Mouse (Mus musculus): ENCODE data around the gene Orc4. TPM values are rescaled to one million over a fixed set of nuclear protein-coding genes. Genes with fewer than 3 reads are reported as not detected.
A peak's percentile ranks its signal among the peaks of the same experiment; 100 is the strongest.

Gene Orc4
- polyA plus RNA-seq (2016; fragmentation: Nextera tagmentation; extraction: Ambion mirVana) = 131 and 132 TPM in 2 replicates

GRCm38 (mm10) chr2:48950252-48950315, at the start of gene Orc4:
Orc4 (minus strand) TSS chr2:48950277.
- Histone ChIP-seq H3K4me3 (replicated peaks) (peak within 1 kb of the TSS; percentile 83), H3K36me3 (replicated peaks) (no peaks in the 10 kb centered on the region), H3K27ac (peak within 1 kb of the TSS; percentile 95), H3K9me3 (no peaks in the 10 kb centered on the region), H3K9ac (peak within 1 kb of the TSS; percentile 91), H3K4me1 (peaks cover 7% of the 10 kb centered on the region), H3K27me3 (no peaks in the 10 kb centered on the region), H3K4me2 (peak within 1 kb of the TSS; percentile 66)
- no peak; the same call in 1 of the 2 replicates for ATAC-seq (ENCODE audit: low FRiP score)
- WGBS = 0% methylated on average over 2 of the region's 2 CpGs

DNA sequence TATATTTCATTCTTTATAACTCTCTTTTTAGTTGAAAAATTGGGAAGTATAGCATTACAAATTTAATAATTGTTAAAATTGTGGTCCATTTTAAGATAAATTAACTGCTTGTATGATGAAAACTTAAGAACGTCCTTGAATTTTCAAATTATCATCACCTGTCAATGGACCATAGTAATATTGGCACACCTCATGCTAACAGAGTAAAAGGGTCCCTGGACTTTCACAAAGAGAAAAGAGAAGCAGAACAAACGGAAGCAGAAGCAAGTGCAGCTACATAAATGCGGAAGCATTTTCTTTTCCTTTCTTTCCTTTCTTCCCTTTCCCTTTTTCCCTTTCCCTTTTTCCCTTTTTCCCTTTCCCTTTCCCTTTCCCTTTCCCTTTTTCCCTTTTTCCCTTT, 40.2 kb upstream of the Orc4 start:
- H3K9ac ChIP-seq = no peak overlapping the region
- no peaks in the 10 kb centered on the region for H3K9me3 ChIP-seq
- WGBS = 92% methylated on average over 3 of the region's 3 CpGs
- ATAC-seq (ENCODE audit: low FRiP score) = no peak
- no peaks in the 10 kb centered on the region for H3K27me3 ChIP-seq
- no peaks in the 10 kb centered on the region for H3K4me1 ChIP-seq
- no peak overlapping the region for H3K27ac ChIP-seq
- H3K36me3 ChIP-seq (replicated peaks) = no peaks in the 10 kb centered on the region
- H3K4me2 ChIP-seq = no peak overlapping the region
- no peak overlapping the region for H3K4me3 ChIP-seq (replicated peaks)

- no peak for ATAC-seq (ENCODE audit: low FRiP score)
- no peaks in the 10 kb centered on the region for H3K36me3 ChIP-seq (replicated peaks)
- H3K27me3 ChIP-seq = no peaks in the 10 kb centered on the region
- H3K27ac ChIP-seq = no peak overlapping the region
- no peaks in the 10 kb centered on the region for H3K4me1 ChIP-seq
- H3K4me3 ChIP-seq (replicated peaks) = no peak overlapping the region
- no peak overlapping the region for H3K9ac ChIP-seq
- H3K4me2 ChIP-seq = no peak overlapping the region
- no peaks in the 10 kb centered on the region for H3K9me3 ChIP-seq
- WGBS = 90% methylated on average over 3 of the region's 3 CpGs
Measured at GRCm38 (mm10) chr2:48978920-48979319, 28.8 kb upstream of the Orc4 start.

DNA sequence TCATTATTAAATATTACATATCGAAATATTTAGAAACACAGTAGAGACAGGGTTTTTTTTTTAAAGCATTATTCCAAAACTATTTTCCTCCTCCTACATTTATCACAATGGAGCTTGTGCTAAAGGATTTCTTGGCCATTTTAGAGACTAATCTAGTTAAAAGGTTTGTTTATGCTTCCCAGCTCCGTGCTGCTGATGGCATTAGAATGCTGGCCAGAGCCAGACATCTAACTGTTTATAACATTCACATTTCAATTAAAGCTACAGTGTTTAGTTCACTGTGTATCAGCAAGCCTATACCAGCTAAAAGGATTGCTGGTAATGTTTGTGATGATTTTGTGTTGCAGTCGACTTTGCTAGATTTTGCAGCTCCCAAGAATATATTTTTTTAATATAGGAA, 6.5 kb upstream of the Orc4 start:
- Histone ChIP-seq H3K36me3 (replicated peaks) (no peaks in the 10 kb centered on the region), H3K4me3 (replicated peaks) (no peak overlapping the region), H3K4me2 (no peak overlapping the region), H3K27me3 (no peaks in the 10 kb centered on the region), H3K9me3 (no peaks in the 10 kb centered on the region), H3K4me1 (no peaks in the 10 kb centered on the region; the same call in 1 of the 2 replicates), H3K27ac (no peak overlapping the region), H3K9ac (no peak overlapping the region)
- no peak for ATAC-seq (ENCODE audit: low FRiP score)
- WGBS = 77% methylated on average over 3 of the region's 3 CpGs

DNA sequence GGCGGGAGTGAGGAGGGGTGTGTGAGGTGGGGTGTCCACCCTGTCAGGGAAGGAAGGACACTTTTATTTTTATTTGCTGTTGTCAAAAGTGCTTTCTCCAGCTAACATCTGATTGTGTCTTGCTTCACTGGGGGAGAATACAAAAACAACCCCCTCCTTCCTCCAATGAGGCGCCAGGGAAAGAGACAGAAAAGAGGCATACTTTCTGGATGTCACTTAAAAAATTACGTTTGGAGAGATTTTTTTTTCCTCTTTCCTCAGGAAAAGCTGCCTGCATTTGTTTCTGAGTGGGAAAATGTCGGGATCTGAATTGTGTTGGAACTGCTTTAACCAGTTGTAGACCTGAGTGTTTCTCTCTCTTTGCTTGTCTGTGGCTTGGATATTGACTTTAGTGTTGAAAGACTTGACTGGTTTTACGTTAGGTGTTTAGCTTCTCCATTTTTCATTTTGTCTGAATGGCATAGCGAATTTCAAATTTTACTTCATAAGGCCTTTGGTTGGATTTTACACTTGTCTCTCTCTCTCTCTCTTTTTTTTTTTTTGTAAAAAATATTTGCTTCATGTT, 321 bp upstream of the Orc4 start:
- no peaks in the 10 kb centered on the region for H3K9me3 ChIP-seq

GRCm38 (mm10) chr2:48949743-48950251, 280 bp downstream of the Orc4 start:
- Histone ChIP-seq H3K9ac (peak overlapping the region; percentile 81), H3K4me2 (peak overlapping the region; percentile 66), H3K4me3 (replicated peaks) (peak overlapping the region; percentile 83), H3K36me3 (replicated peaks) (no peaks in the 10 kb centered on the region), H3K27ac (peak overlapping the region; percentile 95), H3K27me3 (no peaks in the 10 kb centered on the region), H3K4me1 (peaks cover 7% of the 10 kb centered on the region), H3K9me3 (no peaks in the 10 kb centered on the region)
- 0% methylated on average over 6 of the region's 9 CpGs for WGBS
- peak; percentile 79 for ATAC-seq (ENCODE audit: low FRiP score)

More for the DNA sequence above, 321 bp upstream of the Orc4 start:
- H3K4me2 ChIP-seq = peak overlapping the region; percentile 66
- H3K4me3 ChIP-seq (replicated peaks) = peak overlapping the region; percentile 83
- H3K27me3 ChIP-seq = no peaks in the 10 kb centered on the region
- WGBS = 17% methylated on average over 5 of the region's 6 CpGs
- H3K27ac ChIP-seq = peak overlapping the region; percentile 95
- ATAC-seq (ENCODE audit: low FRiP score) = no peak
- H3K4me1 ChIP-seq = peaks cover 7% of the 10 kb centered on the region
- peak overlapping the region; percentile 81 for H3K9ac ChIP-seq
- no peaks in the 10 kb centered on the region for H3K36me3 ChIP-seq (replicated peaks)

DNA sequence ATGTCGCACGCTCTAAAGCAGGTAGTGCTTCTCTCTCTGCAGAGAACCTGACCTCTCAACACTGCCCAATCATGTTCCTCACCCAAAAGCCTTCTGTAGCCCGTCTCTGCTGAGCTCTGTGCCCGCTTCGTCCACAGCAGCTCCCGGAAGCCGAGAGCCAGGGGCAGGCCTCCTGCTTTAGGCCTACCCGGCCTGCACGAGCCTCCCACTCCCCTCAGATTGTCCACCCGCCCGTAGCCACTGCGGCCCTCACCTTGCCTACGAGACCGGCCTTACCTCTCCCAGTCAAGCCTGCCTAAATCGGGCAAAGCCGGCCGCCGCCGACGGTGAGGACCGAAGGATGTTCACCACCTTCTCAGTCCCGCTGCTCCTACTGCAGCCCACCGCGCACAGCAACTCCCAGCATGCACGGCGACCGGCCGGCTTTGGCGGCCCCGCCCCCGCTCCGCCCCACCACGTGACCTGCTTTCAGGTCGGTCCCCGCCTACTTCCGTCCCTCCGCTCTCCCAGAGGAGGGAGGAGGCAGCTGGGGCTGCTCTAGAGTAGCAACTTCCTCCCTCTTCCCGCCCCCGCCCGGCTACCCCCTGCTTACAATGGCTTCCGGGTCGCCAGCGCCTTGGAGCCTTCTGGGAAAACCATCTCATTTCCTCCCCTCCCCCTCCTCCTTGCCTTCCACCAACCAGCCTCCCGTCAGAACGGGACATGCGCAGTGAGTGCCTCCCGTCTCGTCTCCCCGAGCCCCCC, 1.1 kb downstream of the Orc4 start, which contains the start of gene Mbd5:
Gene Mbd5 (plus strand): TSS at position 668 of the 744 bp plus-strand sequence.
- Histone ChIP-seq H3K9me3 (no peaks in the 10 kb centered on the region), H3K27me3 (no peaks in the 10 kb centered on the region), H3K9ac (peak within 1 kb of the TSS; percentile 91), H3K4me2 (peak within 1 kb of the TSS; percentile 66), H3K27ac (peak within 1 kb of the TSS; percentile 95), H3K4me3 (replicated peaks) (peak within 1 kb of the TSS; percentile 83), H3K36me3 (replicated peaks) (no peaks in the 10 kb centered on the region), H3K4me1 (peaks cover 7% of the 10 kb centered on the region)
- peak; percentile 99 for ATAC-seq (ENCODE audit: low FRiP score)
- 0% methylated on average over 48 of the region's 49 CpGs for WGBS

DNA sequence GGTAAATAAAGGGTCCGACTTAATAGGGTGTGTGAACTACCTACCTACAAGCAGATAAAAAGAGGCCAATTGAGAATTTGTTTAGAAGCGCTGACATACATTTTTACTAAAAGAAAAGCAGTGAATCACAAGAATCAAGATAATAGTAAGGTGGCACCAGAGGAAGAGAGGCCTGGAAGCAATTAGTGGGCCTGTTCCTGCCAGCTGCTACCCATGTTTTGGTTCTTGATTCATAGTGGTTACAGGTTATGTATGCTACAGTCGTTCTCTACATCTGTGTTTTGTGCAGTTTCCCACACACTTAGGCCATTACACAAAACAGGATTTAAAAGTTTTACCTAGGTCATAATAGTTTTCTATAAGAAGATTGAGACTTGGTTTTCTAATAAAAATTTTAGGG, 2.3 kb downstream of the Orc4 start:
- no peak for ATAC-seq (ENCODE audit: low FRiP score)
- no peaks in the 10 kb centered on the region for H3K36me3 ChIP-seq (replicated peaks)
- peak overlapping the region; percentile 66 for H3K4me2 ChIP-seq
- H3K9ac ChIP-seq = no peak overlapping the region
- H3K9me3 ChIP-seq = no peaks in the 10 kb centered on the region
- WGBS = 79% methylated on average over 3 of the region's 3 CpGs
- peaks cover 7% of the 10 kb centered on the region for H3K4me1 ChIP-seq
- no peaks in the 10 kb centered on the region for H3K27me3 ChIP-seq
- peak overlapping the region; percentile 83 for H3K4me3 ChIP-seq (replicated peaks)
- no peak overlapping the region for H3K27ac ChIP-seq

DNA sequence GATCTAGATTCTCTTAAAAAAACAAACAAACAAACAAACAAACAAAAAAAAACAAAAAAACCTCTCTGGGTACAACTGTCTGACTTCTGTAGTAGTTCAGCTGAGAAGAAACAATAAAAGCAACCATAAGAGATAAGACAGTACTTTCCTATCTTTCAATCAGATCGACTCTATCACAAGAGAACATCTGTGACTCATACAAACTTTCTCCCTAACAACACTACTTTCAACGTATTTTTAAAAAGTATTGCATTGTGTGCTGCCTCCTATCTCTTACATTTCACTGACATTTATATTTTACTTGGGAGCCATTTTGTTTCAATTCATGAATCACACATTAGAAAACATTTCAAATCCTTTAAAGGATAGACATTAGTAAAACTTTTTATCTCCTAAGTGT, 15.0 kb downstream of the Orc4 start:
- peaks cover 19% of the 10 kb centered on the region for H3K36me3 ChIP-seq (replicated peaks)
- 92% methylated on average over 2 of the region's 2 CpGs for WGBS
- H3K27me3 ChIP-seq = no peaks in the 10 kb centered on the region
- H3K9me3 ChIP-seq = no peaks in the 10 kb centered on the region
- ATAC-seq (ENCODE audit: low FRiP score) = no peak
- H3K4me1 ChIP-seq = no peaks in the 10 kb centered on the region
- H3K4me3 ChIP-seq (replicated peaks) = no peak overlapping the region
- no peak overlapping the region for H3K9ac ChIP-seq
- H3K27ac ChIP-seq = no peak overlapping the region
- no peak overlapping the region for H3K4me2 ChIP-seq

DNA sequence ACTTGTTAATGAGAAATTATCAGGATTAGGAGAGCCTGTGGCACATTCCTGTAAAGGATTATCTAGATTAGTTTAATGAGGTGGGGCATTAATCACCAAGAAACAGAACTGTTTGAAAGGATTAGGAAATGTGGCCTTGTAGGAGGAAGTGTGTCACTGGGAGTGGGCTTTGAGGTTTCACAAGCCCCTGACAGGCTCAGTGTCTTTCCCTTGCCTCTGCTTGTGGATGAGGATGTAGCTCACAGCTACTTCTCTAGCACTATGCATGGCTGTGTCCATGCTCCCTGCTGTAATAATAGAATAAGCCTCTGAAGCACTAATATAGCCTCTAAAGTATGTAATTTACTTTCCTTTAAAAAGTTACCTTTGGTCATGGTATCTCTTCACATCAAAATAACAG, 34.2 kb downstream of the Orc4 start:
- no peaks in the 10 kb centered on the region for H3K27me3 ChIP-seq
- no peaks in the 10 kb centered on the region for H3K9me3 ChIP-seq
- no peak overlapping the region for H3K4me3 ChIP-seq (replicated peaks)
- no peaks in the 10 kb centered on the region for H3K4me1 ChIP-seq
- ATAC-seq (ENCODE audit: low FRiP score) = no peak
- no peak overlapping the region for H3K27ac ChIP-seq
- H3K4me2 ChIP-seq = no peak overlapping the region
- no peak overlapping the region for H3K9ac ChIP-seq
- H3K36me3 ChIP-seq (replicated peaks) = peaks cover 30% of the 10 kb centered on the region

- no peak for ATAC-seq (ENCODE audit: low FRiP score)
- no peaks in the 10 kb centered on the region for H3K4me1 ChIP-seq
- no peak overlapping the region for H3K27ac ChIP-seq
- no peak overlapping the region for H3K9ac ChIP-seq
- no peak overlapping the region for H3K4me2 ChIP-seq
- H3K4me3 ChIP-seq (replicated peaks) = no peak overlapping the region
- 91% methylated on average over 1 of the region's 1 CpGs for WGBS
- no peaks in the 10 kb centered on the region for H3K9me3 ChIP-seq
- peaks cover 30% of the 10 kb centered on the region for H3K36me3 ChIP-seq (replicated peaks)
- H3K27me3 ChIP-seq = no peaks in the 10 kb centered on the region
Measured at GRCm38 (mm10) chr2:48914185-48914584, 35.9 kb downstream of the Orc4 start.

- no peak for ATAC-seq (ENCODE audit: low FRiP score)
- 71% methylated on average over 2 of the region's 2 CpGs for WGBS
Measured at GRCm38 (mm10) chr2:48908866-48909265, 41.2 kb downstream of the Orc4 start.

GRCm38 (mm10) chr2:48895186-48895585, 54.9 kb downstream of the Orc4 start:
- H3K9me3 ChIP-seq = no peaks in the 10 kb centered on the region
- H3K27me3 ChIP-seq = no peaks in the 10 kb centered on the region
- H3K4me2 ChIP-seq = no peak overlapping the region
- no peak overlapping the region for H3K9ac ChIP-seq
- 92% methylated on average over 3 of the region's 3 CpGs for WGBS
- no peak overlapping the region for H3K4me3 ChIP-seq (replicated peaks)
- H3K36me3 ChIP-seq (replicated peaks) = peaks cover 18% of the 10 kb centered on the region
- no peak overlapping the region for H3K27ac ChIP-seq
- H3K4me1 ChIP-seq = no peaks in the 10 kb centered on the region
- ATAC-seq (ENCODE audit: low FRiP score) = no peak

More at GRCm38 (mm10) chr2:48908866-48909265, 41.2 kb downstream of the Orc4 start:
- Histone ChIP-seq H3K4me1 (no peaks in the 10 kb centered on the region), H3K27me3 (no peaks in the 10 kb centered on the region), H3K9me3 (no peaks in the 10 kb centered on the region), H3K9ac (no peak overlapping the region), H3K4me2 (no peak overlapping the region), H3K27ac (no peak overlapping the region), H3K36me3 (replicated peaks) (peaks cover 30% of the 10 kb centered on the region), H3K4me3 (replicated peaks) (no peak overlapping the region)
